Mouse (Mus musculus) lung, embryonic 14.5 days (tissue): ENCODE data around the gene Btg1-ps2. TPM values are rescaled to one million over a fixed set of nuclear protein-coding genes. Genes with fewer than 3 reads are reported as not detected.
A peak's percentile ranks its signal among the peaks of the same experiment; 100 is the strongest.
"Not testable (repeated sequence)": the region's sequence is repeated elsewhere in the genome, so short reads cannot be mapped to it uniquely, and the experiment has no call there.

Experiments used
- ATAC-seq: fragments of 200-750 bp; cut with Nextera tagmentation; 2 replicates; pipeline ENCODE4 v1.8.0; 2017; ENCODE audit warnings: mild to moderate bottlenecking, moderate TSS enrichment, moderate library complexity; ENCODE audit not compliant: insufficient read depth
- DNase-seq: peaks from one replicate; pipeline ENCODE4 v3.0.0-alpha.2; 2015
- H3K27ac ChIP-seq: fragments of 300-500 bp; sonication (generic); 2 replicates; pipeline ENCODE4 v1.5.1; 2014; ENCODE audit warnings: low read depth, mild to moderate bottlenecking, moderate library complexity
- H3K27me3 ChIP-seq: fragments of 300-500 bp; sonication (generic); 2 replicates; pipeline ENCODE4 v1.6.1; 2014; ENCODE audit warnings: low read length, control low read depth; ENCODE audit not compliant: insufficient read depth
- H3K36me3 ChIP-seq: fragments of 300-500 bp; sonication (generic); 2 replicates; pipeline ENCODE4 v1.6.1; 2014; ENCODE audit warnings: control low read depth; ENCODE audit not compliant: insufficient read depth
- H3K4me1 ChIP-seq: fragments of 300-500 bp; sonication (generic); 2 replicates; pipeline ENCODE4 v1.6.1; 2014; ENCODE audit warnings: antibody characterized with exemption, control low read depth; ENCODE audit not compliant: insufficient read depth
- H3K4me2 ChIP-seq: fragments of 300-500 bp; sonication (generic); 2 replicates; pipeline ENCODE4 v1.6.1; 2014; ENCODE audit warnings: mild to moderate bottlenecking
- H3K4me3 ChIP-seq: fragments of 300-500 bp; sonication (generic); 2 replicates; pipeline ENCODE4 v1.5.1; 2014; ENCODE audit warnings: low read depth, low read length
- H3K9ac ChIP-seq: fragments of 300-500 bp; sonication (generic); 2 replicates; pipeline ENCODE4 v1.6.1; 2014
- H3K9me3 ChIP-seq: fragments of 300-500 bp; sonication (generic); 2 replicates; pipeline ENCODE4 v1.6.1; 2016; ENCODE audit warnings: low read depth, low read length, control low read depth
- CTCF ChIP-seq: IDR thresholded peaks from 2 replicates; pipeline ENCODE4 v1.5.1; 2016; ENCODE audit warnings: antibody characterized with exemption, low read depth
- WGBS: fragments of 180-500 bp; shearing (Covaris S2); extraction: QIAGEN DNeasy Blood & Tissue Kit; methylation state at CpG from one replicate; pipeline ENCODE4 v1.1.7; 2014; 5-methylcytosine and 5-hydroxymethylcytosine counted together
- polyA plus RNA-seq: library from polyadenylated mRNA; unstranded; fragments of >200 nt; fragmentation: Nextera tagmentation; extraction: Ambion mirVana; gene quantifications from 2 replicates; pipeline ENCODE4 v1.2.1, GENCODE M21; 2014

Gene Btg1-ps2
- polyA plus RNA-seq, result not detected in 2 replicates

GRCm38 (mm10) chrX:38043014-38043413 lies at the start of gene Btg1-ps2:
Gene Btg1-ps2, minus strand, starts transcription at chrX:38043114.
- H3K27me3 ChIP-seq, H3K9me3 ChIP-seq, H3K4me3 ChIP-seq, DNase-seq, H3K4me2 ChIP-seq, H3K4me1 ChIP-seq, H3K36me3 ChIP-seq, ATAC-seq, H3K9ac ChIP-seq, H3K27ac ChIP-seq: not testable (repeated sequence)

- no peak within 1 kb of the TSS for H3K4me2 ChIP-seq
- H3K27ac ChIP-seq, result no peak within 1 kb of the TSS
- no peaks in the 10 kb centered on the region for H3K9me3 ChIP-seq
- no peaks in the 10 kb centered on the region for H3K27me3 ChIP-seq
- ATAC-seq, result no peak
- H3K4me1 ChIP-seq, result no peaks in the 10 kb centered on the region
- H3K9ac ChIP-seq, result no peak within 1 kb of the TSS
- TF ChIP-seq CTCF, result no peak
- no peak within 1 kb of the TSS for H3K4me3 ChIP-seq
- no peak for DNase-seq
- WGBS, result 85% methylated on average over 9 of the region's 9 CpGs
- no peaks in the 10 kb centered on the region for H3K36me3 ChIP-seq
Observed at GRCm38 (mm10) chrX:38085041-38085440, 42.1 kb upstream of the Btg1-ps2 start, which contains the start of gene Rhox11. Gene Rhox11, minus strand, starts transcription at chrX:38085141.

DNA sequence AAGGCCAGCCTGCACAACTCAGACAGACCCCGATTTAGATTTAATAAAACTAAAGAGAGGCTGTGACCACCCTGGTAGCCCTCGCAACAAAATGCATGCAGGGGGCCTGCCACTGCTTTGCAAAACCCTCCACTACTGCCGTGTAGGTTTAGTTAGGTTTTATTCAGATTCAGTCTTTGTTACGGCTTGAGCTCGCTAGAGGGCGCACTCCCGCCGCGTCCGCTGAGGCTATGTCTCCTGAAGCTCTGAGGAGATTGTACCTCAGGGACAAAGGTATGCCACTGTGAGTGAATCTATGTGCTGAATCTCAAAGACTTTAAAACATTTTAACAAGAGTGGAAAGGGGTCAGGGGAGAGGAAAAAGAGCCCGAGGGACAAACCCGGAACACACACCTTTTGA lies 41.3 kb upstream of the Btg1-ps2 start:
- H3K4me2 ChIP-seq, result no peak overlapping the region
- no peak overlapping the region for H3K27ac ChIP-seq
- no peak overlapping the region for H3K4me3 ChIP-seq
- WGBS, result 18% methylated on average over 12 of the region's 12 CpGs
- no peaks in the 10 kb centered on the region for H3K4me1 ChIP-seq
- H3K9ac ChIP-seq, result no peak overlapping the region
- no peaks in the 10 kb centered on the region for H3K36me3 ChIP-seq
- peak; percentile 21; the same call in 1 of the 2 replicates for ATAC-seq
- no peaks in the 10 kb centered on the region for H3K9me3 ChIP-seq
- TF ChIP-seq CTCF, result peak; percentile 69
- no peaks in the 10 kb centered on the region for H3K27me3 ChIP-seq
- DNase-seq, result peak; percentile 72

GRCm38 (mm10) chrX:38066175-38066574 lies 23.3 kb upstream of the Btg1-ps2 start, which contains the start of gene Rhox10:
Gene Rhox10, plus strand, starts transcription at chrX:38066475.
- H3K4me2 ChIP-seq, result no peak within 1 kb of the TSS
- WGBS, result 82% methylated on average over 11 of the region's 11 CpGs
- no peak for TF ChIP-seq CTCF
- H3K9me3 ChIP-seq, result no peaks in the 10 kb centered on the region
- H3K36me3 ChIP-seq, result no peaks in the 10 kb centered on the region
- no peaks in the 10 kb centered on the region for H3K4me1 ChIP-seq
- H3K27me3 ChIP-seq, result no peaks in the 10 kb centered on the region
- ATAC-seq, result no peak
- no peak within 1 kb of the TSS for H3K9ac ChIP-seq
- DNase-seq, result no peak
- no peak within 1 kb of the TSS for H3K4me3 ChIP-seq
- no peak within 1 kb of the TSS for H3K27ac ChIP-seq

- H3K27me3 ChIP-seq, result no peaks in the 10 kb centered on the region
- no peak overlapping the region for H3K27ac ChIP-seq
- 0% methylated on average over 1 of the region's 1 CpGs for WGBS
- peak; percentile 54 for TF ChIP-seq CTCF
- no peaks in the 10 kb centered on the region for H3K9me3 ChIP-seq
- no peak overlapping the region for H3K9ac ChIP-seq
- no peaks in the 10 kb centered on the region for H3K4me1 ChIP-seq
- ATAC-seq (no peak), DNase-seq (peak; percentile 67)
- no peak overlapping the region for H3K4me2 ChIP-seq
- no peaks in the 10 kb centered on the region for H3K36me3 ChIP-seq
- no peak overlapping the region for H3K4me3 ChIP-seq
Observed at GRCm38 (mm10) chrX:38061544-38061943, 18.6 kb upstream of the Btg1-ps2 start.

GRCm38 (mm10) chrX:38039666-38040065 lies 3.2 kb downstream of the Btg1-ps2 start:
- no peak overlapping the region for H3K4me3 ChIP-seq
- H3K9ac ChIP-seq, result no peak overlapping the region
- no peaks in the 10 kb centered on the region for H3K36me3 ChIP-seq
- H3K27ac ChIP-seq, result no peak overlapping the region
- H3K4me1 ChIP-seq, result no peaks in the 10 kb centered on the region
- no peak for TF ChIP-seq CTCF
- H3K4me2 ChIP-seq, result no peak overlapping the region
- ATAC-seq, result no peak
- no peak for DNase-seq
- no peaks in the 10 kb centered on the region for H3K9me3 ChIP-seq
- H3K27me3 ChIP-seq, result no peaks in the 10 kb centered on the region
- WGBS, result 93% methylated on average over 5 of the region's 5 CpGs

DNA sequence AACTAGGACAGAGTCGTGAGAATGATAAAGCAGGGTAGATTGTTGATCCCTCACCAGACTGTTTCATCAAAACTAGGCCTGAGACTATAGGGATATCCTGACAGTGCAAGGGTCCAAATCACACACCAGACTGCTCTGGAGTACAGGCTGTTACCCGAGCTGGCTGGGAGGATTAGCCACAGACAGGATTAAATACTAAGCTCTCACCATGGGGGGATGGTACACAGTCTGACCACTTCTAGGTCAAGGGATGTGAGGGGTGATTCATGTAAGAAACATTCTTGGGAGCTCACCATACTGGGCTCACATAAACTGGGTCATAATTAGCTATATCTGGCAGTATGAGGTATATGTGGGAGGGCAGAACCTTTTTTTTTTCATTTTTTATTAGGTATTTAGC lies 9.1 kb downstream of the Btg1-ps2 start:
- Histone ChIP-seq H3K27me3 (no peaks in the 10 kb centered on the region), H3K4me1 (no peaks in the 10 kb centered on the region), H3K9me3 (no peaks in the 10 kb centered on the region), H3K4me2 (no peak overlapping the region), H3K27ac (no peak overlapping the region), H3K36me3 (no peaks in the 10 kb centered on the region), H3K4me3 (no peak overlapping the region), H3K9ac (no peak overlapping the region)
- DNase-seq (no peak), ATAC-seq (no peak)
- 63% methylated on average over 2 of the region's 2 CpGs for WGBS
- no peak for TF ChIP-seq CTCF

GRCm38 (mm10) chrX:38018597-38018996 lies 24.3 kb downstream of the Btg1-ps2 start, which contains the start of gene Btg1-ps1:
Gene Btg1-ps1, minus strand, starts transcription at chrX:38018815.
- not testable (repeated sequence) for DNase-seq, H3K27me3 ChIP-seq, H3K27ac ChIP-seq, H3K9ac ChIP-seq, H3K4me3 ChIP-seq, H3K4me2 ChIP-seq, H3K9me3 ChIP-seq, H3K36me3 ChIP-seq, ATAC-seq, H3K4me1 ChIP-seq
